Mouse (Mus musculus) liver, adult 2 months (tissue): ENCODE results near the gene Micu1.

ENCODE experiments used
- CTCF ChIP-seq: fragments of 200-500 bp; IDR thresholded peaks from 2 replicates; pipeline ENCODE4 v1.5.1; 2011; ENCODE audit warnings: low read depth, low read length, control low read depth
- POLR2A ChIP-seq: fragments of 200-500 bp; IDR thresholded peaks from 2 replicates; pipeline ENCODE4 v1.6.1; 2011; ENCODE audit warnings: low read length, control low read depth; ENCODE audit not compliant: insufficient read depth; ENCODE audit errors: extremely low read depth

DNA sequence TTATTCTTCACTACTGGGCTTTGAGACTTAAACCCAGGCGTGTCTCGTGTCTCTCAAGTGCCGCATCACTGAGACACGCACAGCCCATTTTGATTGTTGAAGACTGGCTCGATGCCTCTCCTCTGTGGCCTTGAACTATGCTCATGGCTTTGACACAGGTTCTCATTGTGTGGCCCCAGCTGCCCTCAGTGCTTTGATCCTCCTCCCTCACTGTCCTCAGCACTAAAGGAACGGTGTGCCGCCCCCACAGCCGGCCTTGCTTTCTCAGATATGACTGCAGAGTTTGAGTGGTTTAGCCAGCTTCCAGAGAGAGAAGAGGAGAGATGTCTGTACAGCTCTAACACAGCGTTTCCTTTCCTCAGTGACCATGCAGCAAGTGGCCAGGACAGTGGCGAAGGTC lies 158.9 kb downstream of the Micu1 start:
- TF ChIP-seq POLR2A (no peak), CTCF (no peak)
